Mouse (Mus musculus) stomach, postnatal 0 days (tissue): Measurements from ENCODE around the gene Htra1. TPM values are rescaled to one million over a fixed set of nuclear protein-coding genes. Genes with fewer than 3 reads are reported as not detected.
A peak's percentile ranks its signal among the peaks of the same experiment; 100 is the strongest.

Experiments
- ATAC-seq: fragments of 200-750 bp; cut with Nextera tagmentation; 2 replicates; pipeline ENCODE4 v1.8.0; 2017; ENCODE audit not compliant: low FRiP score, low TSS enrichment
- DNase-seq: peaks from one replicate; pipeline ENCODE4 v3.0.0-alpha.2; 2016; ENCODE audit warnings: low spot score
- H3K27ac ChIP-seq: fragments of 300-500 bp; sonication (generic); replicated peaks from 2 replicates; pipeline ENCODE4 v1.5.1; 2014; ENCODE audit warnings: mild to moderate bottlenecking, control low read depth
- H3K27me3 ChIP-seq: fragments of 300-500 bp; sonication (generic); 2 replicates; pipeline ENCODE4 v1.6.1; 2014; ENCODE audit warnings: low read length; ENCODE audit not compliant: control insufficient read depth, insufficient read depth
- H3K36me3 ChIP-seq: fragments of 300-500 bp; sonication (generic); 2 replicates; pipeline ENCODE4 v1.6.1; 2014; ENCODE audit warnings: low read length, mixed read lengths; ENCODE audit not compliant: control insufficient read depth, insufficient read depth
- H3K4me1 ChIP-seq: fragments of 300-500 bp; sonication (generic); replicated peaks from 2 replicates; pipeline ENCODE4 v1.6.1; 2014; ENCODE audit warnings: antibody characterized with exemption; ENCODE audit not compliant: control insufficient read depth, insufficient read depth
- H3K4me2 ChIP-seq: fragments of 300-500 bp; sonication (generic); replicated peaks from 2 replicates; pipeline ENCODE4 v1.6.1; 2014; ENCODE audit warnings: low read depth, mild to moderate bottlenecking, control low read depth, moderate library complexity
- H3K4me3 ChIP-seq: fragments of 300-500 bp; sonication (generic); 2 replicates; pipeline ENCODE4 v1.5.1; 2014; ENCODE audit warnings: low read depth, low read length, control low read depth
- H3K9ac ChIP-seq: fragments of 300-500 bp; sonication (generic); 2 replicates; pipeline ENCODE4 v1.6.1; 2014; ENCODE audit warnings: mild to moderate bottlenecking, low read length, control low read depth, mixed read lengths
- H3K9me3 ChIP-seq: fragments of 300-500 bp; sonication (generic); 2 replicates; pipeline ENCODE4 v1.6.1; 2016; ENCODE audit warnings: low read length; ENCODE audit not compliant: control insufficient read depth
- CTCF ChIP-seq: IDR thresholded peaks from 2 replicates; pipeline ENCODE4 v1.5.1; 2016; ENCODE audit warnings: antibody characterized with exemption, low read depth, mild to moderate bottlenecking, moderate library complexity
- EP300 ChIP-seq: optimal IDR thresholded peaks from 2 replicates; pipeline ENCODE3; 2016; ENCODE audit warnings: antibody characterized with exemption
- WGBS: fragments of 180-500 bp; shearing (Covaris S2); extraction: QIAGEN DNeasy Blood & Tissue Kit; methylation state at CpG from one replicate; pipeline ENCODE4 v1.1.7; 2014; 5-methylcytosine and 5-hydroxymethylcytosine counted together
- polyA plus RNA-seq: library from polyadenylated mRNA; unstranded; fragments of >200 nt; fragmentation: Nextera tagmentation; extraction: Ambion mirVana; gene quantifications from 2 replicates; pipeline ENCODE4 v1.2.1, GENCODE M21; 2015

The Htra1 gene
- polyA plus RNA-seq, 1 experiment from 2014 or later, result 51.6 TPM

DNA sequence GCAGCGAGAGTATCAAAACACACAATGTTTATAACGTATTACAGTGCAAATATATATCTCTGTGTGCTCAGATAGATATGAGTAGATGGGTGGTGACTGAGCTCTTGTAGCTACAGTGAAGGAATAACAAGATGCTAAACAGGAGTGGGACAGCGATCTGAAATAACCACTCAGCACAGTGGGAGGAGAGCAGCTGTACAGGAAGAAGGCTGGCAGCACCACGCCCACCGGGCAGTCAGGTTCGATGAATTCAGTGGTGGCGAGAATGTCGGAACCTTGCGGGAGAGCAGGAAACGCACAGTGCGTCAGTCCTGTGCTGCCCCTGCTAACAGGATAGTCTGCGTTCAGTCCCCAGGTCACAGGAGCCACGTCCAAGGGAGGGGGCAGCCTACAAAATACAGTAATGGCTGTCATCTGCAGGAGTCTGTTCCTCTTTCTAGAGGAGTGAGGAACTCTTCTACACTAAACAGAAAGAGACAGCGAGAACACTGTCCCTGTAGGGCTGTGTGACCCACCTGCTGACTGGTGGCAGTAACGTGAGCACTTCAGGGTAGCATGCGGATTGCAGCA lies 32.3 kb upstream of the Htra1 start:
- ATAC-seq (0 out of 2 replicates have a peak, but pooled peaks have one; percentile 15), DNase-seq (peak; percentile 40)
- Histone ChIP-seq H3K36me3 (peaks cover 3% of the 10 kb centered on the region; the same call in 1 of the 2 replicates), H3K4me2 (no peak overlapping the region), H3K27ac (peak overlapping the region; percentile 49; the same call in 1 of the 2 replicates), H3K4me1 (no peaks in the 10 kb centered on the region), H3K27me3 (no peaks in the 10 kb centered on the region), H3K9me3 (no peaks in the 10 kb centered on the region), H3K4me3 (no peak overlapping the region), H3K9ac (no peak overlapping the region)
- no peak for TF ChIP-seq CTCF
- no peak for TF ChIP-seq EP300
- 76% methylated on average over 16 of the region's 16 CpGs for whole genome bisulfite sequencing

DNA sequence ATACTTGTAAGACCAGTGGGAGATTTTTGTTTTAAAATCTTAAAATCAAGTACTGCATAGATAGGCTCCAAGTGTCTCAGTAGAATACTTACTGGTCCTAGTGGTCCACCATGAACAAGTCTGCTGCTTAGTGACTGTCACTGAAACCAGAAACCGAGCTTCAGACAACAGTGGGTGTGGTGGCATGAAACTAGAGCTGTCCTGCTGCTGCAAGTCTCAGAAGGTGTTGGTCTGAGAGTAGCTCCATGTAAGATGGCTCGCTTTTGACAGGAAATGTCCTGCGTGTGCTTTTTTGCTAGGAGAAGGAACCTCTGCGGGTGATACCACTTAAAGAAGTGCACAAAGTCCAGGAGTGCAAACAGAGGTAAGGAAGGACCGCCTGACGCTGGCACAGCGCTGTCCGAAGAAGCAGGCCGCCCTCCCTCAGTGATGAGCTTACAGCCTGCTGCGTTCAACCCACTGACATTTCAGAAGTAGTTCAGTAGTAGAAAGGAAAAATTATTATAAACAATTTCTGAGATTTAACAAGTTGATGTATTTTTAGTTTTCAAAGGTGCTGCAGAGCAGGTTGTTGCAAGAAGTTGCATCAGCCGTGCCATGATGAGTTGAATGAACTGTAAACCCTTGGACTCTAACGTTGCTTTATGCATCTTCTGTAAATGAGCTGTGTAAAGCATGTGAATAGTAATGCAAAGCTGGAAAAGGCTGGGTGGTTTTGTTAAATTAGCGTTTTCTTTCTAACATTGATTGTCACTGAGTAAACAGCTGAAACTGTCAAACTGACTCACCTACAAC lies 31.1 kb upstream of the Htra1 start:
- ATAC-seq (no peak), DNase-seq (no peak)
- Histone ChIP-seq H3K9me3 (no peaks in the 10 kb centered on the region), H3K27ac (peak overlapping the region; percentile 30; the same call in 1 of the 2 replicates), H3K27me3 (no peaks in the 10 kb centered on the region), H3K36me3 (peaks cover 6% of the 10 kb centered on the region; the same call in 1 of the 2 replicates), H3K9ac (no peak overlapping the region), H3K4me2 (no peak overlapping the region), H3K4me1 (no peaks in the 10 kb centered on the region), H3K4me3 (no peak overlapping the region)
- 76% methylated on average over 13 of the region's 13 CpGs for WGBS
- TF ChIP-seq CTCF (no peak), EP300 (no peak)

DNA sequence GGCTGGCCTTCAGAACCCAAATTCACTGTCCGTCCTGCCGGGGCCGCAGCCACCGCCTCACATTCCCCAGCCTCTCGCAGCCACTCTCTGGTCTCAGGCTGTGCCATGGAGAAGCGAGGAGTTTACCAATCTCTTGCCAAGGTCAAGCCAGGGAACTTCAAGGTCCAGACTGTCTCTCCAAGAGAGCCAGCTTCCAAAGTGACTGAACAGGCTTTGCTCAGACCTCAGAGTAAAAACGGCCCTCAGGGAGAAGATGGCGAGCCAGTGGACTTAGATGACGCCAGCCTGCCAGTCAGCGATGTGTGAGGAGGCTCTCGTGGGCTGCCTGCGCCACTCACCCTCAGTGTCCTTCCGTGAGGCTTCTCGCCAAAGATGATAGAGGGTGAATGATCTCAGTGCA lies 25.1 kb upstream of the Htra1 start:
- no peak for DNase-seq
- no peak for ATAC-seq
- Histone ChIP-seq H3K4me2 (no peak overlapping the region), H3K27me3 (no peaks in the 10 kb centered on the region), H3K36me3 (peaks cover 6% of the 10 kb centered on the region; the same call in 1 of the 2 replicates), H3K9ac (no peak overlapping the region), H3K9me3 (no peaks in the 10 kb centered on the region), H3K27ac (no peak overlapping the region), H3K4me1 (no peaks in the 10 kb centered on the region), H3K4me3 (no peak overlapping the region)
- 85% methylated on average over 14 of the region's 14 CpGs for WGBS
- TF ChIP-seq EP300, result no peak
- TF ChIP-seq CTCF, result no peak

DNA sequence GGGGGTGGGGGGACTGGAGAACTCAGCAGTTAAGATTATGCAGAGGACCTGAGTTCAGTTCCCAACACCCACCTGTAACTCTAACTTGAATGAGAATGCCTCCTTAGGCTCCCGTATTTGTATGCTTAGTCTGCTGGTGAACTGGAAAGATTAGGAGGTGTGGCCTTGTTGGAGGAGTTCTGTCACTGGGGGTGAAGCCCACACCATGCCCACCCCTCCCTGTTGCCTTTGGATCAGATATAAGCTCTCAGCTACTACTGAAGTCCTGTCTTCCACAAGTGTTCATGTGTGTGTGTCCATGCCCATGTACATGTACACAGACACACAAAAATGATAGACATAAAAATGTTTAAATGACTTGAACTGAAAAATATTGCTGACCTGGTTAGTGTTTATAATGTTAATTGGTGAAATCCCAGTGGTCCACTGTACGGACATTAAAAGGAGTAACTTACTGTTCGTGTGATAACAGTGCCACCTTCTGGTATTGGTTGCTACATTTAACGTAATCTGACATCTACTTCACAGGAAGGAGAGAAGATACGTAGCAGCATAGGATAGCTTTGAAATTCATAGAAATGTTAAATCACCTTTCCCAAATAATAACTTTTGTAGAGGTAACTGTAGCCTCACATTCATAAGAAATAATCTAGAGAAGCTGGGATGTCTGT lies 21.1 kb upstream of the Htra1 start:
- no peak for ATAC-seq
- Histone ChIP-seq H3K4me1 (no peaks in the 10 kb centered on the region), H3K27ac (no peak overlapping the region), H3K36me3 (peaks cover 3% of the 10 kb centered on the region; the same call in 1 of the 2 replicates), H3K4me2 (no peak overlapping the region), H3K27me3 (no peaks in the 10 kb centered on the region), H3K9me3 (no peaks in the 10 kb centered on the region), H3K9ac (no peak overlapping the region), H3K4me3 (no peak overlapping the region)
- WGBS, result 42% methylated on average over 5 of the region's 5 CpGs
- DNase-seq, result no peak
- TF ChIP-seq CTCF (peak; percentile 88), EP300 (no peak)

DNA sequence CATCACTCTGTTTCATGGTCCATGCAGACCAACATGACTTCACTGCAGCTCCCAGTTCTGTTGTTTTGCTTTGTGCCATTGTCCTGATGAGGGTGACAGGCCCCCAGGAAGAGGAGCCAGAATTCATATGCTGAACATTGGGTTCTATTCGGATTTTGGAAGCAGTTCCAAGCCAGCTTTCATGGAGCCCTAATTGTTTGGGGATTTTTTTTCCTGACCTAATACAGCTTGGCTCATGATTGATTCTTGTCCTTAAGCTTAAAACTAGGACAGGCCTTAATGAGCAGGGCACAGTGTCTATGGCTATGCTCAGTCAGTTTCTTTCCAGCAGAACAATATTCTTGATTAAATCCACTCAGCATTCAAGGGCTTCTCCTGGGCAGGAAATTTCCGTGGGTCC lies 17.7 kb upstream of the Htra1 start:
- ATAC-seq, result no peak
- 66% methylated on average over 2 of the region's 2 CpGs for WGBS
- H3K27me3 ChIP-seq, result no peaks in the 10 kb centered on the region
- H3K36me3 ChIP-seq, result no peaks in the 10 kb centered on the region
- H3K27ac ChIP-seq, result no peak overlapping the region
- H3K4me2 ChIP-seq, result no peak overlapping the region
- H3K4me1 ChIP-seq, result no peaks in the 10 kb centered on the region
- no peaks in the 10 kb centered on the region for H3K9me3 ChIP-seq
- no peak overlapping the region for H3K9ac ChIP-seq
- H3K4me3 ChIP-seq, result no peak overlapping the region
- no peak for DNase-seq
- TF ChIP-seq EP300, result no peak
- no peak for TF ChIP-seq CTCF
